Mouse (Mus musculus) limb, embryonic 14.5 days (tissue): ENCODE results near the gene Sf3a1. TPM values are rescaled to one million over a fixed set of nuclear protein-coding genes. Genes with fewer than 3 reads are reported as not detected.

Experiments used
- ATAC-seq: fragments of 200-750 bp; cut with Nextera tagmentation; 2 replicates; pipeline ENCODE4 v1.8.0; 2017; ENCODE audit warnings: low read depth, moderate number of reproducible peaks, moderate TSS enrichment; ENCODE audit not compliant: low FRiP score
- DNase-seq: peaks from one replicate; pipeline ENCODE4 v3.0.0-alpha.2; 2015; ENCODE audit warnings: low spot score
- H3K27ac ChIP-seq: fragments of 300-500 bp; sonication (generic); replicated peaks from 2 replicates; pipeline ENCODE4 v1.5.1; 2014; ENCODE audit warnings: low read depth, mild to moderate bottlenecking, low read length, moderate library complexity, mixed read lengths
- H3K27me3 ChIP-seq: fragments of 300-500 bp; sonication (generic); 2 replicates; pipeline ENCODE4 v1.6.1; 2014; ENCODE audit warnings: low read length, mixed read lengths; ENCODE audit not compliant: control insufficient read depth, insufficient read depth
- H3K36me3 ChIP-seq: fragments of 300-500 bp; sonication (generic); 2 replicates; pipeline ENCODE4 v1.6.1; 2014; ENCODE audit warnings: mild to moderate bottlenecking, low read length, moderate library complexity, mixed read lengths; ENCODE audit not compliant: control insufficient read depth, insufficient read depth
- H3K4me1 ChIP-seq: fragments of 300-500 bp; sonication (generic); 2 replicates; pipeline ENCODE4 v1.6.1; 2014; ENCODE audit warnings: antibody characterized with exemption, low read length, mixed read lengths; ENCODE audit not compliant: control insufficient read depth, insufficient read depth
- H3K4me2 ChIP-seq: fragments of 300-500 bp; sonication (generic); replicated peaks from 2 replicates; pipeline ENCODE4 v1.6.1; 2014; ENCODE audit warnings: low read depth, mild to moderate bottlenecking, low read length, moderate library complexity; ENCODE audit not compliant: severe bottlenecking
- H3K4me3 ChIP-seq: fragments of 300-500 bp; sonication (generic); replicated peaks from 2 replicates; pipeline ENCODE4 v1.5.1; 2014; ENCODE audit warnings: low read length
- H3K9ac ChIP-seq: fragments of 300-500 bp; sonication (generic); 2 replicates; pipeline ENCODE4 v1.6.1; 2014; ENCODE audit warnings: mild to moderate bottlenecking, low read depth, low read length, moderate library complexity; ENCODE audit not compliant: severe bottlenecking
- H3K9me3 ChIP-seq: fragments of 300-500 bp; sonication (generic); 2 replicates; pipeline ENCODE4 v1.6.1; 2016; ENCODE audit warnings: low read length; ENCODE audit not compliant: control insufficient read depth
- POLR2A ChIP-seq: fragments of 200-500 bp; IDR thresholded peaks from 2 replicates; pipeline ENCODE4 v1.8.0; 2012; ENCODE audit warnings: inconsistent platforms, mild to moderate bottlenecking, moderate library complexity, borderline replicate concordance; ENCODE audit not compliant: insufficient read depth, insufficient read length; ENCODE audit errors: extremely low read depth
- WGBS: fragments of 180-500 bp; shearing (Covaris S2); extraction: QIAGEN DNeasy Blood & Tissue Kit; methylation state at CpG from one replicate; pipeline ENCODE4 v1.1.7; 2014; 5-methylcytosine and 5-hydroxymethylcytosine counted together
- polyA plus RNA-seq, 2 experiments: library from polyadenylated mRNA; depleted of rRNA in 1 of 2; stranded (reverse) in 1 of 2; unstranded in 1 of 2; fragments of >200 nt; fragmentation: Nextera tagmentation in 1 of 2; extraction: Ambion mirVana in 1 of 2; gene quantifications; 2 replicates each; pipeline versions ENCODE4 v1.2.1 to v1.2.3; 2012 to 2014

Sf3a1 gene
- polyA plus RNA-seq, 2 experiments, result 54.7 to 67.5 TPM

- H3K9me3 ChIP-seq, result no peaks in the 10 kb centered on the region
- H3K27me3 ChIP-seq, result peaks cover 4% of the 10 kb centered on the region; the same call in 1 of the 2 replicates
- H3K9ac ChIP-seq, result no peak overlapping the region
- 0 out of 2 replicates have a peak, but pooled peaks cover 3% of the 10 kb centered on the region for H3K36me3 ChIP-seq
- no peak overlapping the region for H3K4me2 ChIP-seq
- no peak for TF ChIP-seq POLR2A
- no peak overlapping the region for H3K27ac ChIP-seq
- no peak for DNase-seq
- peaks cover 7% of the 10 kb centered on the region; the same call in 1 of the 2 replicates for H3K4me1 ChIP-seq
- WGBS, result 79% methylated on average over 4 of the region's 4 CpGs
- no peak for ATAC-seq
- no peak overlapping the region for H3K4me3 ChIP-seq
Observed at GRCm38 (mm10) chr11:4115407-4115806, 44.7 kb upstream of the Sf3a1 start.

DNA sequence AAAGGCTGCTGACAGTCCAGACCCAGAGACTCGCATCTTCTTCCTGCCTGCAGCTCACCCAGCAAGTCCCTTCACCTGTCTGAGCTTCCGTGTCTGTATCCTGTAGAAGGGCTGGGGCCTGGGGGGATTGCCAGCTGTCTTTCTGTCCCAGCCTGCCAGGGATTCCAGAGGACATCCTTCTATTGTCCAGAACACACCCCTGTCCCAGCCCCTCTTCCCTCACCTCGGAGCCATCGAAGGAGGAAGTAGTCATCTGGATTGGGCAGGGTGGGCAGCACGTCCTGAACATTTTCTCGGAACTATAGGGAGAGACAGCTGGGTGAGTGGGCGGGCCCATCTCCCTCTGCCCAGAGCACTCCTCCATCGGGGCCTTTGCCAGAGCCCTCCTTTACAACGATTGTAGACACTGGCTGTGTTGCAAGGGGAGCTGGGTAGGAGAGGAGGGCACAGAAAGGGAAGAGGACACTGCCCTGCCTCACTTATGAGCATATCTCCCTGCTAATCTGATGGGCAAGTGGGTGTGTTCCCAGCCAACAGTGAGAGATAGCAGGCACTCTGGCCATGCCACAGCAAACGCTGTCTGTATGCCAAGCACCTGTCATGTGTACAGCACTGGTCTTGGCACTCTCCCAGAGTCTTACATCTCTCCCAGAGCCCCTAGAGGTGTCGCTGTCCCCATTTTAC, 43.5 kb upstream of the Sf3a1 start:
- ATAC-seq (no peak), DNase-seq (no peak)
- WGBS, result 51% methylated on average over 11 of the region's 11 CpGs
- H3K27me3 ChIP-seq, result peaks cover 4% of the 10 kb centered on the region; the same call in 1 of the 2 replicates
- peaks cover 7% of the 10 kb centered on the region; the same call in 1 of the 2 replicates for H3K4me1 ChIP-seq
- H3K9me3 ChIP-seq, result no peaks in the 10 kb centered on the region
- H3K27ac ChIP-seq, result no peak overlapping the region
- H3K36me3 ChIP-seq, result no peaks in the 10 kb centered on the region
- TF ChIP-seq POLR2A, result no peak
- 0 out of 2 replicates have a peak overlapping the region, but pooled peaks have one; percentile 12 for H3K9ac ChIP-seq
- no peak overlapping the region for H3K4me3 ChIP-seq
- no peak overlapping the region for H3K4me2 ChIP-seq

DNA sequence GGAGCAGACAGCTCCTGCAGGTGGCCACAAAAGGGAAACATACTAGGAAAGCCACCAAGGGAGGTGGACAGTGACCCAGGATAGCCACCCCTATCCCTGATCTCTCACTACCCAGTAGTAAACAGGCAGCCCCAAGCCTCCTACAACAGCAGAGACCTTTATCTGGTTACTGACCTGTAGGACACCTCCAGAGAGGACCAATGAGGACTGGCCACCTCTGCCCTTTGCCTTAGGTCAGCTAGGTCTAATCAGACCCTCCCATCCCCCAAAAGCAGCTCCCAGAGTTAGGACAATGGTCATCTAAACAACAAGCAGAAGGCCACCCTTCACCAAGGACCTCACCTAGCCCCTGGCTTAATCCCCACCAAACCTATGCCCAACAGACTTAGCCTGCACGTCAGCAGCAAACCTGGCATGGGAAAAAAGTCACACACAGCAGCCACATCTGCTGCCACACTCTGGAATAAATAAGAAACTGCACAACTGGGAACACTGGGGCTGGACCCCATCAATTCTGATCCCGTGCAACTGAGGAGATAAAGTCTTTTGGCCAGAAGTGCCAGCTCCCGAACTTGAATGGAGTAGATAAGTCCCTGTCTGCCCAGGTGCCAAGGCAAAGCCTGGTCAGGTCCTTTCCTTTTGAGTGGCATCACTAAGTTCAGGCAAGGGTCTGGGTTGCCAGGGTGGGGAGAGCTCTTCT, 42.6 kb upstream of the Sf3a1 start:
- Histone ChIP-seq H3K27me3 (peaks cover 4% of the 10 kb centered on the region; the same call in 1 of the 2 replicates), H3K36me3 (no peaks in the 10 kb centered on the region), H3K9ac (peak overlapping the region; percentile 75; the same call in 1 of the 2 replicates), H3K4me2 (peak overlapping the region; percentile 98), H3K4me1 (peaks cover 7% of the 10 kb centered on the region; the same call in 1 of the 2 replicates), H3K27ac (no peak overlapping the region), H3K4me3 (peak overlapping the region; percentile 58), H3K9me3 (no peaks in the 10 kb centered on the region)
- WGBS, result 29% methylated on average over 3 of the region's 3 CpGs
- DNase-seq, result no peak
- no peak for ATAC-seq
- TF ChIP-seq POLR2A, result no peak

DNA sequence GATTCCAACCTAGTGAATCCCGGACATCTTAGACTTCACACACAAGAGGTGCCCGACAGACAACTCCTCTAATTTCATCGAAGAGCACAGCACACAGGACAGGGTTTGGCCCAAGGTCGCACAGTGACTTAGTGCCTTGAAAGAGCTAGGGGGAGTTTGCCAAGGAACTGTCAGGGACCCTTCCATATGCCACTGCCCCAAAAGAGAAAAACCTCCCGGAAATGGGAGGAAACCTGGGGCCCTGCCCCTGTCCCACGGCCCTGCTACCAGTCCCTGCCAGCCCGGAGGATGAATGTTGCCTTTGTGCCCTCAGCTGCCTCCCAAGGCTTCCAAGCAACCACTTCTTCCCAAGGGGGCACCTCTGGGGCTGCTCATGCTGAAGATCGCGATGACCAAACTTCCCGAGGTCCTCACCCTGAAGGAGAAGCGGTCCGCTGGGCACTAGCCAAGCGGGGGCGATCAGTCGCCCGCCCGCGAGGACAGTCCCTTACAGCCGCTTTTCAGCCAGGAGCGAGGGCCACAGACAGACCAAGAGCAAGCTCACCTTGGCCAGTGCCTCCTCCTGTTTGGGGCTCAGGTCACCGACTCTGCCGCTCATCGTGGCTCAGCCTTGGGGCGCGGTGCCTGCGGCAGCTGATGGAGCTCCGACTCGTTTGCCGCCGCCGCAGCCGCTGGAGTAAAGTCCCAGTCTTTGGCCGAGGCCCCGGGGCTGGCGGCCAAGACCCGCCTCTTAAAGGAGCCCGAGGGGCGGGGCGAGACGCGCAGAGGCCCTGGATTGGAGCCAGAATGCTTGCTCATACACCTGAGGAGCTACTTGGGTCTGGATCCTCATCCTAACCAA, 41.8 kb upstream of the Sf3a1 start:
- Histone ChIP-seq H3K9me3 (no peaks in the 10 kb centered on the region), H3K27me3 (peaks cover 4% of the 10 kb centered on the region; the same call in 1 of the 2 replicates), H3K9ac (peak overlapping the region; percentile 75), H3K27ac (peak overlapping the region; percentile 75), H3K4me3 (peak overlapping the region; percentile 58), H3K36me3 (no peaks in the 10 kb centered on the region), H3K4me1 (peaks cover 7% of the 10 kb centered on the region; the same call in 1 of the 2 replicates), H3K4me2 (peak overlapping the region; percentile 98)
- WGBS, result 3% methylated on average over 41 of the region's 41 CpGs
- peak; percentile 74 for DNase-seq
- ATAC-seq, result peak; percentile 74
- TF ChIP-seq POLR2A, result 0 out of 2 replicates have a peak, but pooled peaks have one; percentile 56

GRCm38 (mm10) chr11:4119635-4120034, 40.5 kb upstream of the Sf3a1 start:
- H3K27me3 ChIP-seq, result peaks cover 4% of the 10 kb centered on the region; the same call in 1 of the 2 replicates
- no peaks in the 10 kb centered on the region for H3K36me3 ChIP-seq
- 70% methylated on average over 5 of the region's 5 CpGs for WGBS
- TF ChIP-seq POLR2A, result no peak
- ATAC-seq, result no peak
- H3K9me3 ChIP-seq, result no peaks in the 10 kb centered on the region
- H3K4me3 ChIP-seq, result no peak overlapping the region
- no peak overlapping the region for H3K27ac ChIP-seq
- H3K4me1 ChIP-seq, result peaks cover 7% of the 10 kb centered on the region; the same call in 1 of the 2 replicates
- no peak for DNase-seq
- H3K9ac ChIP-seq, result no peak overlapping the region
- H3K4me2 ChIP-seq, result no peak overlapping the region
